Mouse (Mus musculus) liver, postnatal 0 days (tissue): Measurements from ENCODE around the gene Rgl1.

Experiments used
- CTCF ChIP-seq: sonication (generic); IDR thresholded peaks from 2 replicates; pipeline ENCODE4 v1.5.1; 2016; ENCODE audit warnings: antibody characterized with exemption, low read depth
- EP300 ChIP-seq: IDR thresholded peaks from 2 replicates; pipeline ENCODE4 v1.6.1; 2016; ENCODE audit warnings: antibody characterized with exemption, low read depth, mild to moderate bottlenecking

GRCm38 (mm10) chr1:152788121-152788660 lies 22.0 kb upstream of the Rgl1 start:
- TF ChIP-seq CTCF = no peak
- TF ChIP-seq EP300 = no peak
